Mouse (Mus musculus) CH12.LX (cell line): ENCODE data around the gene Fam171a1.

Experiments used
- CTCF ChIP-seq, 2 experiments: IDR thresholded peaks in 1 of 2; conservative IDR thresholded peaks in 1 of 2; 2 replicates each; pipeline ENCODE4 v1.5.1; 2011 to 2012; ENCODE audit warnings: low read depth in 2 of 2, low read length in 2 of 2, improper control_type of control experiment in 1 of 2, inconsistent platforms in 1 of 2, mild to moderate bottlenecking in 1 of 2, moderate library complexity in 1 of 2
- GABPA ChIP-seq: IDR thresholded peaks from 2 replicates; pipeline ENCODE4 v1.6.1; 2012; ENCODE audit warnings: low read depth, low read length, improper control_type of control experiment, inconsistent platforms; ENCODE audit not compliant: insufficient replicate concordance

DNA sequence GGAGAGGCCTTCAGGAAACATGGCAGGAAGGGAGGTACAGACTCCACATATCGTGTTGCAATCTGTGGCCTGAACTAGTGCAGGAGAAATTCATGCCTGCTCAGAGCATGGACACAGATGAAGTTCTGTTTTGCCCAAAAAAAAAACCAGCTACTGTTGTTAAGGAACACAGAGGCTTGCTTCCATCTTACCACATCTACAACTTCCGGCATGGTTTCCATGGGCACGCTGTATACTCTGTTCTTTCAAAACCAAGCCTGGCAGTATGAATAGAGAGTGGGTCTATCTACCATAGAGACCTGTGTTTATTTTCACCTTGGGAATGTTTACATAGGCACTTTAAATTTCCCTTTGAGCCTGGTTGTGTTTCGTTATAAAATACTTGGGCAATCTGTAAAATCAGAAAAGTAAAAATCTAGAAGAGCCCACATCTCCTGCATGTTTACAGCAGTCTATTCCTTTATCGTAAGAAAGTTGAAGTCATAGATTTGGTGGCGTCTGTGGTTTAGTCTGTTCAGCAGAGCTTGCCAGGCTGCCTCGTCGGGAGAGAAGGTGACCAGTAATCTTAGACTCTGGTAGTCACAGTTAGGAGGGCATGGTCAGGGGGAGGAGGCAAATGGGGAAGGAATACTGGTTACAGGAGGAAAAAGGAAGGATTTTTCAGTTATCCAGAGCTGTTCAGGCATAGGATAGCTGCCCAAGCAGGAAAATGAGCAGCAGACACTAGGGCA, 44.8 kb downstream of the Fam171a1 start:
- TF ChIP-seq CTCF (conservative IDR thresholded peaks at IDR 0.05 in 1 of 2, IDR thresholded peaks at IDR 0.05 in 1 of 2; ENCODE audit: low read depth in 2 of 2, low read length in 2 of 2) (no peak), GABPA (no peak)
